Mouse (Mus musculus): ENCODE results near the gene Gm45808. TPM values are rescaled to one million over a fixed set of nuclear protein-coding genes. Genes with fewer than 3 reads are reported as not detected.
"Not testable (repeated sequence)": the region's sequence is repeated elsewhere in the genome, so short reads cannot be mapped to it uniquely, and the experiment has no call there.

Gene Gm45808
- polyA plus RNA-seq, 1 experiment from 2014 or later, result not detected

- Histone ChIP-seq H3K4me3 (ENCODE audit: low read depth, low read length) (no peak overlapping the region), H3K27ac (replicated peaks; ENCODE audit: low read depth, low read length) (no peak overlapping the region), H3K27me3 (ENCODE audit: control insufficient read depth, insufficient read depth, low read length) (no peaks in the 10 kb centered on the region), H3K4me1 (ENCODE audit: control insufficient read depth, insufficient read depth, low read length) (peaks cover 28% of the 10 kb centered on the region), H3K9ac (ENCODE audit: low read length) (no peak overlapping the region), H3K9me3 (ENCODE audit: control insufficient read depth, low read length) (no peaks in the 10 kb centered on the region), H3K36me3 (ENCODE audit: control insufficient read depth, insufficient read depth, low read length) (peaks cover 16% of the 10 kb centered on the region), H3K4me2 (ENCODE audit: low read depth, severe bottlenecking) (no peak overlapping the region)
- no peak for DNase-seq (ENCODE audit: low spot score)
- ATAC-seq (ENCODE audit: insufficient number of reproducible peaks, low FRiP score, low TSS enrichment, low read depth), result no peak
- WGBS, result 86% methylated on average over 4 of the region's 4 CpGs
Observed at GRCm38 (mm10) chr7:45462325-45462724, 24.3 kb downstream of the Gm45808 start.

- Histone ChIP-seq H3K4me2 (ENCODE audit: low read depth, severe bottlenecking) (no peak overlapping the region), H3K9ac (ENCODE audit: low read length) (no peak overlapping the region; the same call in 1 of the 2 replicates), H3K4me1 (ENCODE audit: control insufficient read depth, insufficient read depth, low read length) (peaks cover 30% of the 10 kb centered on the region), H3K27me3 (ENCODE audit: control insufficient read depth, insufficient read depth, low read length) (no peaks in the 10 kb centered on the region), H3K27ac (replicated peaks; ENCODE audit: low read depth, low read length) (no peak overlapping the region), H3K36me3 (ENCODE audit: control insufficient read depth, insufficient read depth, low read length) (peaks cover 21% of the 10 kb centered on the region), H3K9me3 (ENCODE audit: control insufficient read depth, low read length) (no peaks in the 10 kb centered on the region), H3K4me3 (ENCODE audit: low read depth, low read length) (no peak overlapping the region)
- ATAC-seq (ENCODE audit: insufficient number of reproducible peaks, low FRiP score, low TSS enrichment, low read depth), result no peak
- DNase-seq (ENCODE audit: low spot score), result no peak
- 88% methylated on average over 4 of the region's 4 CpGs for WGBS
Observed at GRCm38 (mm10) chr7:45461781-45462180, 24.8 kb downstream of the Gm45808 start.

GRCm38 (mm10) chr7:45461326-45461725 lies 25.3 kb downstream of the Gm45808 start:
- DNase-seq (ENCODE audit: low spot score) (no peak), ATAC-seq (ENCODE audit: insufficient number of reproducible peaks, low FRiP score, low TSS enrichment, low read depth) (no peak)
- no peak overlapping the region for H3K4me2 ChIP-seq (ENCODE audit: low read depth, severe bottlenecking)
- H3K4me1 ChIP-seq (ENCODE audit: control insufficient read depth, insufficient read depth, low read length), result peaks cover 31% of the 10 kb centered on the region
- H3K27ac ChIP-seq (replicated peaks; ENCODE audit: low read depth, low read length), result peak overlapping the region; percentile 70
- WGBS, result 47% methylated on average over 5 of the region's 5 CpGs
- H3K36me3 ChIP-seq (ENCODE audit: control insufficient read depth, insufficient read depth, low read length), result peaks cover 22% of the 10 kb centered on the region
- H3K27me3 ChIP-seq (ENCODE audit: control insufficient read depth, insufficient read depth, low read length), result no peaks in the 10 kb centered on the region
- no peaks in the 10 kb centered on the region for H3K9me3 ChIP-seq (ENCODE audit: control insufficient read depth, low read length)
- H3K9ac ChIP-seq (ENCODE audit: low read length), result no peak overlapping the region; the same call in 1 of the 2 replicates
- no peak overlapping the region for H3K4me3 ChIP-seq (ENCODE audit: low read depth, low read length)

- peaks cover 27% of the 10 kb centered on the region for H3K4me1 ChIP-seq (ENCODE audit: control insufficient read depth, insufficient read depth, low read length)
- no peak overlapping the region for H3K4me3 ChIP-seq (ENCODE audit: low read depth, low read length)
- no peaks in the 10 kb centered on the region for H3K9me3 ChIP-seq (ENCODE audit: control insufficient read depth, low read length)
- H3K36me3 ChIP-seq (ENCODE audit: control insufficient read depth, insufficient read depth, low read length), result peaks cover 25% of the 10 kb centered on the region
- H3K4me2 ChIP-seq (ENCODE audit: low read depth, severe bottlenecking), result no peak overlapping the region
- WGBS, result 25% methylated on average over 13 of the region's 13 CpGs
- peak overlapping the region; percentile 70 for H3K27ac ChIP-seq (replicated peaks; ENCODE audit: low read depth, low read length)
- H3K27me3 ChIP-seq (ENCODE audit: control insufficient read depth, insufficient read depth, low read length), result no peaks in the 10 kb centered on the region
- ATAC-seq (ENCODE audit: insufficient number of reproducible peaks, low FRiP score, low TSS enrichment, low read depth) (no peak), DNase-seq (ENCODE audit: low spot score) (peak; percentile 60)
- H3K9ac ChIP-seq (ENCODE audit: low read length), result no peak overlapping the region
Observed at GRCm38 (mm10) chr7:45460860-45461314, 25.7 kb downstream of the Gm45808 start.

- Histone ChIP-seq H3K4me3 (ENCODE audit: low read depth, low read length) (peak overlapping the region; percentile 73), H3K4me1 (ENCODE audit: control insufficient read depth, insufficient read depth, low read length) (peaks cover 23% of the 10 kb centered on the region), H3K9me3 (ENCODE audit: control insufficient read depth, low read length) (no peaks in the 10 kb centered on the region), H3K4me2 (ENCODE audit: low read depth, severe bottlenecking) (peak overlapping the region; percentile 45), H3K27me3 (ENCODE audit: control insufficient read depth, insufficient read depth, low read length) (no peaks in the 10 kb centered on the region), H3K27ac (replicated peaks; ENCODE audit: low read depth, low read length) (no peak overlapping the region), H3K9ac (ENCODE audit: low read length) (peak overlapping the region; percentile 53), H3K36me3 (ENCODE audit: control insufficient read depth, insufficient read depth, low read length) (peaks cover 25% of the 10 kb centered on the region)
- DNase-seq (ENCODE audit: low spot score) (no peak), ATAC-seq (ENCODE audit: insufficient number of reproducible peaks, low FRiP score, low TSS enrichment, low read depth) (no peak)
- WGBS, result 77% methylated on average over 7 of the region's 7 CpGs
Observed at GRCm38 (mm10) chr7:45460377-45460776, 26.2 kb downstream of the Gm45808 start.

- Histone ChIP-seq H3K4me1 (ENCODE audit: control insufficient read depth, insufficient read depth, low read length) (peaks cover 23% of the 10 kb centered on the region), H3K27ac (replicated peaks; ENCODE audit: low read depth, low read length) (peak within 1 kb of the TSS; percentile 90), H3K9ac (ENCODE audit: low read length) (peak within 1 kb of the TSS; percentile 86), H3K4me2 (ENCODE audit: low read depth, severe bottlenecking) (peak within 1 kb of the TSS; percentile 67), H3K4me3 (ENCODE audit: low read depth, low read length) (peak within 1 kb of the TSS; percentile 73), H3K36me3 (ENCODE audit: control insufficient read depth, insufficient read depth, low read length) (peaks cover 27% of the 10 kb centered on the region)
- WGBS, result under 1% methylated on average over 25 of the region's 37 CpGs
- not testable (repeated sequence) for H3K27me3 ChIP-seq (ENCODE audit: control insufficient read depth, insufficient read depth, low read length); H3K9me3 ChIP-seq (ENCODE audit: control insufficient read depth, low read length)
- DNase-seq (ENCODE audit: low spot score), result peak; percentile 97
- ATAC-seq (ENCODE audit: insufficient number of reproducible peaks, low FRiP score, low TSS enrichment, low read depth), result peak; percentile 95
Observed at GRCm38 (mm10) chr7:45459564-45460140, 27.0 kb downstream of the Gm45808 start, which contains the start of gene Ftl1. Gene Ftl1, minus strand, starts transcription at chr7:45459884.

- under 1% methylated on average over 41 of the region's 43 CpGs for WGBS
- DNase-seq (ENCODE audit: low spot score), result peak; percentile 93
- H3K9me3 ChIP-seq (ENCODE audit: control insufficient read depth, low read length), result no peaks in the 10 kb centered on the region
- H3K9ac ChIP-seq (ENCODE audit: low read length), result peak overlapping the region; percentile 86
- ATAC-seq (ENCODE audit: insufficient number of reproducible peaks, low FRiP score, low TSS enrichment, low read depth), result peak; percentile 61
- peaks cover 28% of the 10 kb centered on the region; the same call in 1 of the 2 replicates for H3K36me3 ChIP-seq (ENCODE audit: control insufficient read depth, insufficient read depth, low read length)
- H3K4me2 ChIP-seq (ENCODE audit: low read depth, severe bottlenecking), result peak overlapping the region; percentile 67
- H3K27me3 ChIP-seq (ENCODE audit: control insufficient read depth, insufficient read depth, low read length), result no peaks in the 10 kb centered on the region
- H3K4me3 ChIP-seq (ENCODE audit: low read depth, low read length), result peak overlapping the region; percentile 73
- H3K27ac ChIP-seq (replicated peaks; ENCODE audit: low read depth, low read length), result peak overlapping the region; percentile 90
- peaks cover 23% of the 10 kb centered on the region for H3K4me1 ChIP-seq (ENCODE audit: control insufficient read depth, insufficient read depth, low read length)
Observed at GRCm38 (mm10) chr7:45458748-45459563, 27.7 kb downstream of the Gm45808 start.

GRCm38 (mm10) chr7:45457204-45458060 lies 29.2 kb downstream of the Gm45808 start:
- no peak for DNase-seq (ENCODE audit: low spot score)
- H3K4me2 ChIP-seq (ENCODE audit: low read depth, severe bottlenecking), result peak overlapping the region; percentile 67
- H3K4me3 ChIP-seq (ENCODE audit: low read depth, low read length), result peak overlapping the region; percentile 73
- 73% methylated on average over 9 of the region's 10 CpGs for WGBS
- H3K36me3 ChIP-seq (ENCODE audit: control insufficient read depth, insufficient read depth, low read length), result peaks cover 26% of the 10 kb centered on the region; the same call in 1 of the 2 replicates
- H3K27ac ChIP-seq (replicated peaks; ENCODE audit: low read depth, low read length), result no peak overlapping the region
- H3K9ac ChIP-seq (ENCODE audit: low read length), result peak overlapping the region; percentile 13; the same call in 1 of the 2 replicates
- no peaks in the 10 kb centered on the region for H3K9me3 ChIP-seq (ENCODE audit: control insufficient read depth, low read length)
- peaks cover 23% of the 10 kb centered on the region for H3K4me1 ChIP-seq (ENCODE audit: control insufficient read depth, insufficient read depth, low read length)
- no peak for ATAC-seq (ENCODE audit: insufficient number of reproducible peaks, low FRiP score, low TSS enrichment, low read depth)
- no peaks in the 10 kb centered on the region for H3K27me3 ChIP-seq (ENCODE audit: control insufficient read depth, insufficient read depth, low read length)
